Mouse (Mus musculus) liver, postnatal 0 days (tissue): ENCODE results near the gene Apoc2.

Source experiments
- CTCF ChIP-seq: sonication (generic); IDR thresholded peaks from 2 replicates; pipeline ENCODE4 v1.5.1; 2016; ENCODE audit warnings: antibody characterized with exemption, low read depth
- EP300 ChIP-seq: IDR thresholded peaks from 2 replicates; pipeline ENCODE4 v1.6.1; 2016; ENCODE audit warnings: antibody characterized with exemption, low read depth, mild to moderate bottlenecking

- TF ChIP-seq CTCF, result no peak
- no peak for TF ChIP-seq EP300
Measured at GRCm38 (mm10) chr7:19681202-19681694, 3.5 kb upstream of the Apoc2 start, which contains the start of the genes Gm44805 and Apoc4.
